Mouse (Mus musculus): ENCODE results near the gene Ppp1r21.

The Ppp1r21 gene

DNA sequence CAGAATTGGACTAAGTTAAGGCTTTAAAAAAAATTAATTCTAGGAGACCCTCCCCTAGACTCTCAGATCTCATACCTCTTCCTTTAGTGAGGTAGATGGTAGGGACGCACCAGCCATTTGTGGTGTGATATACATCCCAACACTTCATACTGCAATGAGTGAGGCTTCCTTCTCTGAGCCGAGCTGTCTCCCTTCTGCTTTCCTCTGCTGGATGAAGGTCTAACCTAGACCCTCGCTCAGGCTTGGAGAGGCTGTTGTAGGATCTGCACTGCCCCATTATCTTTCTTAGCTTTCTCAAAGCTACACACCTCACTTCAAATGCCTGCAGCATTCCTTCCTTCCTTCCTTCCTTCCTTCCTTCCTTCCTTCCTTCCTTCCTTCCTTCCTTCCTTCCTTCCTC, 83.8 kb downstream of the Ppp1r21 start:
- no peak for DNase-seq (ENCODE audit: low read depth, low spot score)

GRCm38 (mm10) chr17:88614234-88614633, 84.3 kb downstream of the Ppp1r21 start:
- DNase-seq (ENCODE audit: low read depth, low spot score) = no peak

DNA sequence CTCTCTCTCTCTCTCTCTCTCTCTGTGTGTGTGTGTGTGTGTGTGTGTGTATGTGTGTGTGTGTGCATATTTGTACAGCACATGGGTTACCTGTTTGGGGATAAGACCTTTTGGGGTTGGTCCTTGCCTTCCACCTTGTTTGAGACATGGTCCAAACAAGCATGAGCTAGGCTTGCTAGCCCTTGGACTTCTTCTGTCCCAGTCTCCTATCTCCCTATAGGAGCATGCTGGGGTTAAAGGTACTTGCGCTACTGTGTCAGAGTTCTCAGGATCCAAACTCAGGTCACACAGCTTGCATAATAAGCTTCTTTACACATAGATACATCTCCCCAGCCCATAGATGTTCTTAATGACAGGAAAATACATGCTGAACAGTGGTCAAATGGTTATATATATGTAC, 84.8 kb downstream of the Ppp1r21 start:
- DNase-seq (ENCODE audit: low read depth, low spot score) = no peak

DNA sequence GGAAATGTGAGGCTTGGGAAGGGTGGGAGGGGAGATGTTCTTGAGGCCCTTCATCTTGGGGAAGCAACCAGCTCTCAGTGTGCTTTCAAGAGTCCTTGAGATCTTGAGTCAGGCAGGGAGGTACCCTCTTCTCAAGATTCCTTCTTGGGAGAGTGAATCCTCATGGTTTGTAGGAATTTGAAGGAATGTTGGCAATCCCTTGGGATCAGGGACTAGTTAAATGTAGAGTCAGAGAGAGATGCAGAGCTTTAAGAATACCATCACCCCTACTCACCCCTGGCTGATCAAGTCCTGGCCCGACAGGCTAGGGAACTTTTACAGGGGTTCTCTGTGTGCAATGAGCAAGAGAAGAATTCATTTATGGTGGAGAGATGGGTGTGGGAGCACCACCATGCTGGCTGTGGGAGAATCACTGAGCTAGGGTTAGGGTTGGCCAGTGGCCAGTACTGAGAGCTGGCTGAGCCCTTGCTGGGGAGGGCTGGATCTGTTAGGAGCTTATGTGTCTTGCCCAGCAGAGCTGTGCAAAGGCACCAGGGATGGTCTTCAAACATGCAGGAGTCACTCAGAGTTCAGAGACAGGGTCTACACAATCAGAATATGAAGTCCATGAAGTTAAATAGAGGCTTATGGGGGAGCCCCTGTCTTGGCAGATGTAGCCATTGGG, 85.7 kb downstream of the Ppp1r21 start:
- DNase-seq (ENCODE audit: low read depth, low spot score) = no peak

DNA sequence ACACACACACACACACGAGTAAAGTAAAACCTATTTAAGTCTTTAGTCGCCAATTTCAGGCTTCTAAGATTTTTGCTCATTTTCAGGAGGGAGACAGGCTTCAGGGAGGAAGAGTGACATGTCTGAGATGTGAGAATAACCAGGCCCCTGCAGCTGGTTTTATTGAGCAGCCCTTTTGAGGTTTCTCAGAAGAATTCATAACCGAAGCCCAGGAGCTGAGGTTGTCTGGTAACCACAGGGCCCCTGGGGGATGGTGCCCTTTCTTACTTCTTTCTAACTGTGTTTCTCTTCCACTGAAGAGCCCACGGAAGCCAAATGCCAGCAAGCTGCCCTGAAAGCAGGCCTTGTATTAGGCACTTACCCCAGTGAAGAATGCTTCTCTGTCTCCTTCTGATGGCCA, 91.0 kb downstream of the Ppp1r21 start:
- DNase-seq (ENCODE audit: low read depth, low spot score) = no peak

GRCm38 (mm10) chr17:88621374-88621773, 91.5 kb downstream of the Ppp1r21 start:
- no peak for DNase-seq (ENCODE audit: low read depth, low spot score)

- no peak for DNase-seq (ENCODE audit: low read depth, low spot score)
These were observed 92.8 kb downstream of the Ppp1r21 start for GRCm38 (mm10) chr17:88622711-88623110.

DNA sequence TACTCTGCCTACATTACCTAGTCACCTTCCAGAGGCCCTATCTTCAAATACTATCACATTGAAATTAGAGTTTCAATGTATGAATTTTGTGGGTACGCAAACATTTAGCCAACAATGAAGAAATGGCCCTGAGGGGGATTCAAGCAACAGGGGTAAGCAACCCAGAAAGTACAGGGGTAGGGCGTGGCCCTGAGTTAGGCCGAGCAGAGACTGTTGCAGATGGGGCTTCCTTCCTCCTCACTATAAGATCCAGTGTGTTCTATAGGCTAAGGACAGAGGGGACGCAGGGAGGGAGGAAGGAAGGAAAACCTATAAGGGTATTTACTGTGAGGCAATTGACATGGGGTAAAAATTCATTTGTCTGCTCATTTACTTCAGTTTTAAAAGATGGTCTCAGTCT, 94.5 kb downstream of the Ppp1r21 start:
- no peak for DNase-seq (ENCODE audit: low read depth, low spot score)

DNA sequence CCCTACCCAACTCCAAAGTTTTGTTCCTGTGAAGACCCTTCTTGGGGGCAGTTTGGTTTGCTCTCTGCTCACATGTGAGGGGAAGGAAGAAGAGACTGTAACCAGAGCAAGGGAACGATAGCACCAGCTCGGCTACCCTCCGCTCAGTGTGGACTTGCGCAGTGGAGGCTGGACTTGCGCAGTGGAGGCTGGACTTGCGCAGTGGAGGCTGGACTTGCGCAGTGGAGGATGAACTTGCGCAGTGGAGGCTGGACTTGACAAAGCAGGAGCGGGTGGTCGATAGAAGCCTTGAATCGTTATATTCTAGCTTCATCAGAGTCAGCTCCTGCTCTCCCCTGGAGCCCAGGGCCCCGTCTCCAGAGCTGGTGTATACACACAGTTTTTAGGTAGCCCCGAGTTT, 95.4 kb downstream of the Ppp1r21 start:
- no peak for DNase-seq (ENCODE audit: low read depth, low spot score)

DNA sequence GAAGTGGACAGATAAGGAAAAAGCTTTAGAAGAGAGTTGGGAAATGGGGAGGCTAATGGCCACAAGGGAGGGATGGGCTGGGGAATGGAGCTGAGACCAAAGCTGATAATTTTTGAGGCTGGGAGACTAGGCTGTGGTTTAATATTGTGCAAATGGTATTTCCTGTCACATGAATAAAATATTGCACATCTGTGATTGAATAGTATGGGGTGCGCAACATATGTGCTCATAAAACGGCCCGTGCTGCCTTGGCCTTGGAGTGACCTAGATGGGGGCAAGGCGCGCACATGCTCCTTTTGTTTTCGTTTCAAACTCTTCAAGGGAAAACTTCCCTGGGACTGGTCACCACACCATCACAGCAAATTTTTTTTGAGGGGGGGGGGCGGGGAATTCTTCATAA, 96.0 kb downstream of the Ppp1r21 start:
- DNase-seq (ENCODE audit: low read depth, low spot score) = no peak

DNA sequence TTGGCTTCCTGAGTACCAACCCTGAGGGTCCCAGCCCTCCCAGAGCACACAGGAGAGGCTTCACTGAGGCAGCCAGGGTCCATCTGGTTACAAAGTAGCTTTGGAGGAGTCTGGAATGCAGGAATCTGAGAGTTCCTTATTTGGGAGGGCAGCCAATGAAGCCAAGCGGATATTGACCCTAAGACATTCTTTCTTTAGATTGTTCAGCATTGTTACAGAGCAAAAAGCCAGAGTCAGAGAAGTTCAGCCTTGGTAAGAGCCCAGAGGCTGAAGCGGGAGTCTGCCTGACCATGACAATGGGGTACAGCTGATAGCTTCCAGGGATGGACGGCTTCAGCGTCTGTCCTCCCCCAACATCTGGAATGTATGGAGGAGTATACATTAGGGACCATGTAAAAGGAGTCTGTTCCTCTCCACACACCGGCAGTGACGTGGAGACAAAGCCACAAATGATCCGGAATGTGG, 96.5 kb downstream of the Ppp1r21 start:
- no peak for DNase-seq (ENCODE audit: low read depth, low spot score)

DNA sequence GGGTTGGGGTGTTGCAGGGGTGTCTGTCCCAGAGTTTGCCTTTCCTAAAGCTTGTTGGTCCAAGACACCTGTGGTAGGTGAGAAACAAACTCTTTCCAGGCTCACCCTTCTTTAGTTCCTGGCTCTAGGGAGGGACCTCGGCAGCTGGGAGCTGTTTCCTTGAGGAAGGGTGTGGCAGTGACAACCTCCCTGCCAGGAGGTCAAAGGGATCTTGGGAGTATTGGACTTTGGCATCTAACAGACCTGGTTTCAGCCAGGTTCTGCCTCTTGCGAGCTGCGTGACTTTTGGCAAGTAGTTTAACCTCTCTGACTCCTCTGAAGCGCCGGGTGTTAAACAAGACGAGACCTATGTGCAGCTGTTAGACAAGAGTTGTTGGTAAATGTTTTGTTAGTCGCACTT, 97.2 kb downstream of the Ppp1r21 start:
- no peak for DNase-seq (ENCODE audit: low read depth, low spot score)

GRCm38 (mm10) chr17:88628676-88629380, 98.9 kb downstream of the Ppp1r21 start:
- no peak for DNase-seq (ENCODE audit: low read depth, low spot score)

- DNase-seq (ENCODE audit: low read depth, low spot score) = no peak
These were observed 99.5 kb downstream of the Ppp1r21 start for GRCm38 (mm10) chr17:88629381-88629759.

DNA sequence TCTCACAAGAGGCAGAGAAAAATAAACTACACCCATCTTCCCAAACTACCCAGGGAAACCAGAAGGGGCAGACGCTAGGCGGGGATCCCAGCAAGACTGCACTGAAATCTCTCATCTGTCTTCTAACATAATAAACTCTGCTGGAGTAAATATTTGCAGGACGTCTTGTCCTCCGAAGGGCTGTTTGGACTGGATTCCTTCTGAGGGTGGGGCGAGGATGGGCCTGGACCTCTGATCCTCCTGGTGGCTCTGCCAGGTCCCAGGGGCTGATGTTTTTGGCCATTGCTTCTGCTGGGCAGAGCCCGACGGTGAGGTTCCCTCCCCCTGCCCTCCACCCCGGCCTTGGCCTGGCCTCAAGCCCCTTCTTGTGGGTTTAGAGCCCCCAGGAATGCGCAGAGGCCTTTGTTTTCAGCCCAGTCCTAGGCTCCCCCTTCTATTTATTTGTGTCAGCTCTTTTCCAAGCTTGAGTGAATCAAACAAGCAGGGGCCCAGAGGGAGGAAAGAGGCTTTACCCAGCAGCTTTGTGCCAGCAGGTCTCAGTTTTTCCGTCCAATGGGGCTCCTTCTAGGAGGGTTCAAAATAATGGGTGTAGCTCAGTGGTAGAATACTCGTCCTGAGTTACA, 100.1 kb downstream of the Ppp1r21 start:
- no peak for DNase-seq (ENCODE audit: low read depth, low spot score)

DNA sequence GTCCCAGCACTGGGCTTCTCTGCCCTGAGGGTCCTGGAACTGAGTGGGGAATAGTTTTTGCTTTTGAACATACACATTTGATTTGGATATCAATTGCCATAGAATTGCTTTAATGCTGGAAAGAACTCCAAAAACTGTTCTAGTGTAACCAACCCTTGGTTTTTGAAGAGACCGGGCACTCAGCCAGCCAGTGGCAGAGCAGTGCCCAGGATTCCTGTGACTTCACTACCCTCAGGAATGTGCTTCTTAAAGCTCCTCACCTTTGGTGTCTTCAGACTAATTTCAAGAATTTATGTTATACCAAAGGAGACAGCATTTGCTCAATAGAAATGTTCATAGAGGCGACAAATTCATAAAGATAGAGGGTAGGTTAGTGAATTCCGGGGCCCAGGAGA, 100.6 kb downstream of the Ppp1r21 start:
- no peak for DNase-seq (ENCODE audit: low read depth, low spot score)

DNA sequence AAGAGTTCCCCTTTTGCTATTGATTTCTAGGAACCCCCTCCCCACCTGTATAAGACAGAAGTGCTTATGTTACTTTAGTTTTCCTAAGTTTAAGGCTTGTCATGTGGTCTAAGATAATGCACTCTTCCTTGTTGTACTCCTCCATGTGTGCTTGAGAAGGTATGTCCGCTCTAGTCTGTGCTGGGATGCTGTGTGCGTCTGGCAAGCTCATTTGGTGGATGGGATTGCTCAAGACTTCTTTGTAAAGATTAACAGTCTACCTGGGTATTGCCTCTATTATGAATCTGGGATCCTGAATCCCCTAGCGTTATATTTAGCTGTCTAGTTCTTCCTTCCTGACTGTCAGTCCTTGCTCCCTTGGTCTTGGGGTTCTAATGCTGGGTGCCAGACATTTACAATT, 102.7 kb downstream of the Ppp1r21 start:
- DNase-seq (ENCODE audit: low read depth, low spot score) = no peak

DNA sequence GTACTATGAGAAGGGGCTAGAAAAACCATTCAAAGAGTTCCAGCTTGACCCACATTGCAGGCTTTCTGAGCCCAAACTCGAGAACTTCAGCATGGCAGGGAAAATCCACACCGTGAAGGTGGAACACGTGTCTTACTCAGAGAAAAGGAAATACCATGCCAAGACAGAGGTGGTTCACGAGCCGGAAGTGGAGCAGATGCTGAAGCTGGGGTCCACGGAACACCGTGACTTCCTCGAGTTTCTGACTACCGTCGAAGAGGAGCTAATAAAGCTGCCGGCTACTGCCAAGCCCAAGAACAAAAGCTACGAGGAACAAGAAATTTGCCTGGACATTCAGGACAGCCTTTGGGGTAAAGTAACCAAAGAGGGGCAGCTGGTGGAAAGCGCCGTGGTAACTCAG, 106.2 kb downstream of the Ppp1r21 start:
- no peak for DNase-seq (ENCODE audit: low read depth, low spot score)

DNA sequence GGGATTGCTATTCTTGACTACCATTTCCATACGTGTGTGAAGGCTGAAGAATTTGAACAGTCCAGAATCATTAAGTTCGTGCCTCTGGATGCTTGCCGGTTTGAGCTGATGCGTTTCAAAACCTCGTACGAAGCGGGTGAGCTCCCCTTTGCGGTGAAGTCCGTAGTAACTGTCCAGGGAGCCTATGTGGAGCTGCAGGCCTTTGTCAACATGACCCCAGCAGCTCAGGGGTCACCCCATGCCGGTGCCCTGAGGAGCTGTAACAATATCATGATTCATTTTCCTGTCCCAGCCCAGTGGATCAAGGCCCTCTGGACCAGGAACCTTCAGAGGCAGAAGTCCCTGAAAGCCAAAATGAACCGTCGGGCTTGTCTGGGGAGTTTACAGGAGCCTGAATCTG, 106.7 kb downstream of the Ppp1r21 start:
- DNase-seq (ENCODE audit: low read depth, low spot score) = no peak
